Mouse (Mus musculus) naive thymus-derived CD4-positive, alpha-beta T cell, adult 2 months (primary cell): ENCODE measurements around the gene Atxn7l2.
"Not testable (repeated sequence)": the region's sequence is repeated elsewhere in the genome, so short reads cannot be mapped to it uniquely, and the experiment has no call there.

Source experiments
- DNase-seq: peaks from one replicate; pipeline ENCODE4 v3.0.0-alpha.2; 2011; ENCODE audit warnings: low read depth

The Atxn7l2 gene

GRCm38 (mm10) chr3:108210771-108211139, at the start of gene Atxn7l2:
Gene Atxn7l2, minus strand, starts transcription at chr3:108210934.
- DNase-seq = no peak

- DNase-seq = no peak
Measured at GRCm38 (mm10) chr3:108259319-108259718, 48.6 kb upstream of the Atxn7l2 start.

GRCm38 (mm10) chr3:108257831-108258500, 47.2 kb upstream of the Atxn7l2 start:
- DNase-seq = peak; percentile 21

GRCm38 (mm10) chr3:108256719-108257637, 46.2 kb upstream of the Atxn7l2 start, which contains the start of gene Psma5:
Gene Psma5, plus strand, starts transcription at chr3:108256926.
- peak; percentile 98 for DNase-seq

GRCm38 (mm10) chr3:108246857-108247256, 36.1 kb upstream of the Atxn7l2 start:
- DNase-seq = no peak

DNA sequence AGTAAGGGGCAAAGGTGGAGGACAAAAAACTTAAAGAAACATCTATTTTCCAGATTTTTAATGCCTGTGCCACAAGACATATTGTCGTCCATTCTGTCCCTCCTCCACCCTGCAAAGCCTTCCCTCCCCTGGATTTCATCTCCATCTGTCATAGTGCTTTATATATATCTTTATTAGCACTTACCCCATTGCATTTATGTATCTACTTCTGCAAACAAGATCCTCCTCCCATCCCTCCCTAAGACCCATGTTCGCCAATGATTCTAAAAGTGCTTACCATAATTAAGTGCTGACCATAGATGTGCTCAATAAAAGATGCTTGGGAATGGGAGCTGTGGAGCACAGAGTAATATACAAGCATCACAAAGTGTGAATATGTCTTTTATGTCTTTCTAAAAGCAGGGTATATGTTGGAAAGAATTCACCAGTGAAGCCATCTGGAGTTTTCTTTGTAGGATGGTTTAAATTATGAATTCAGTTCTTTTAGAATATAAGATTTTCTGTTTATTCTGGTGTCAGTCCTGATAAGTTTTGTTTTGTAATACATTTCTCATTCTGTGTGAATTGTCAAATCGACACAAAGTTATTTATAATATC, 30.6 kb upstream of the Atxn7l2 start:
- DNase-seq = no peak

DNA sequence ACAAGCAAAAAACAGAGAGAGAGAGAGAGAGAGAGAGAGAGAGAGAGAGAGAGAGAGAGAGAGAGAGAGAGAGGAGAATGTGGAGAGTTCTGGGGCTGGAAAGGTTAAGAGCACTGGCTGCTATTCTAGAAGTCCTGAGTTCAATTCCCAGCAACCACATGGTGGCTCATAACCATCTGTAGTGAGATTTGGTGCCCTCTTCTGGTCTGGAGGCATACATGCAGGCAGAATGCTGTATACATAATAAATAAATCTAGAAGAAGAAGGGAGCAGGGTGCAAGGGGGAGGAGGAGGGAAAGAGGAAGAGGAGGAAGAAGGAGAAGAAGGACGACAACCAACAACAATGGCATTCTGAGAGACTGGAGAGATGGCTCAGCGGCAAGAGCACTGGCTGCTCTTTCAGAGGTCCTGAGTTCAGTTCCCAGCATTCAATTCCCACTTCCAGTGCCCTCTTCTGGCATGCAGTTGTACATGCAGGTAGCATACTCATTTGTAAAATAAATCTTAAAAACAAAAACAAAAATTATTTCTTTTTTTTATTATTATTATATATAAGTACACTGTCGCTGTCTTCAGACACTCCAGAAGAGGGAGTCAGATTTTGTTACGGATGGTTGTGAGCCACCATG, 26.9 kb upstream of the Atxn7l2 start:
- not testable (repeated sequence) for DNase-seq

DNA sequence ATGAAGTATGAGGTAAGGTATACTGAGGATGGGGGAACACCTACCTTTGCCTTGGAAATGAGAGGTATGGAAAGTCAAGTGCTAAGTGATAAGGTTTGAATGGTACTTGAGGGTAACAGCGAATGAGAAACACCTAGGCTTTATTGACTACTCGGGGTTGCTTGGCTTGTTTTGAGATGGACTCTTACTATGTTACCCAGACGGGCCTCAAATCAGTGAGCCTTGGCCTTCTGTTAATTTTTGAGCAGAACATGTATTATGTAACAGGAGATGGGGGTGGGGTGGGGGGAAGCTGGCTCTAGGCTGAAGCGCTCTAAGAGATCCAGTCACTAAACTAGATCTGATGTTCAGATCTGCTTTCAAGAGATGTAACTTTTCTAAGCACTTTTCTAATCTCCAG, 20.9 kb upstream of the Atxn7l2 start:
- DNase-seq = no peak

DNA sequence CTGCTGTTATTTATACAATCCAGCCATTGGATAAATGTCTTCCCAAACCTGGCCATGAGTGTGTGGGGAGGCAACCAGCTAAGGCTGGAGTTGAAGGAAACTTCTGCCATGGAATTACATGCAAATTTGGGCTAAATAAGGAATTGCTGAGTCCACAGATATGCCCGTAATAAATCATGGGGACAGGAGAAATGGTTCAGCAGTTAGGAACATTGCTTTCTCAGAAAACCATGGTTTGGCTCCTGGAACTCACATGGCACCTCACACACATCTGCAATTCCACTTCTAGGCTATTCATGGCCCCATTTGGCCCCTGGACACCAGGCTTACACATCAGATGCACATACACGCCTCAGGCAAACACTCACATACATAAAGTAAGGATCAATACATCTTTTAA, 16.8 kb upstream of the Atxn7l2 start:
- no peak for DNase-seq

DNA sequence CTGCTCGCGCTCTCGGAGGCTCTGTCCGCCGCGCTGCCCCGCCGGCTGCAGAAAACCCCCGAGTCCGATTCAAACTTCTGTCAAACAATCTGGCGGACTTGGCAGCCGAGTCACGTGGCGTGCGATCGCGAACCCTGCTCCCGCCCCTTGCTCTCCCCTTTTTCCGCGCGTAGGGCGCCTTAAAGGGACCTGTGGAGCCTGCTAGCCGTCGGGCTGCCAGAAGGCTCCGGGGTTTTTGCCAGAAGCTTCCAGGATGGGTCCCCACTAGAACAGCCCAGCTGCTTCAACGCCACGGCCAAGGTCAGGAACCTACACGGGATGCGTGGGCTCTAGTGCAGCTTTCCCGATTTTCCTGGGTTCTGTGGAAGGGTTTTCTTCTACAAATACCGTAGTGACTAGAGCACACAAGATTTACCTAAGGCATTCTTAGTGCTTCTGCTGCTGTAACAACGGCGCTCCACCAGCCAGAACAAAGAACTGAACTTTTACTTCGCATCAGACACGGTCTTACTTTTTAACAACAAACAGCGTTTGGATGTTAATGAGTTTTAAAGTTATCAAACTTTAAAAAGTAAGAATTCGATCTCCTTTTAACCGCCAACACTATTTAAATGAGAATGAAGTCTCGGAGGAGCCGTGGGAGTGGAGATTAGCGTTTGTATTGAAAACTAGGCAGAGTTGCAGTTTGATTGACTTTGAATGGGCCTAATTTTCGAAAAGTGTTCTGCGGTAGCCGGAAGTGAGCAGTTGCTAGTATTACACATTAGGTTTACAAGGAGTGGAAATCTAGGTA, 16.0 kb upstream of the Atxn7l2 start, which contains the start of gene Sypl2:
Gene Sypl2 (minus strand): TSS at position 91 of the 793 bp plus-strand sequence.
- peak; percentile 42 for DNase-seq

DNA sequence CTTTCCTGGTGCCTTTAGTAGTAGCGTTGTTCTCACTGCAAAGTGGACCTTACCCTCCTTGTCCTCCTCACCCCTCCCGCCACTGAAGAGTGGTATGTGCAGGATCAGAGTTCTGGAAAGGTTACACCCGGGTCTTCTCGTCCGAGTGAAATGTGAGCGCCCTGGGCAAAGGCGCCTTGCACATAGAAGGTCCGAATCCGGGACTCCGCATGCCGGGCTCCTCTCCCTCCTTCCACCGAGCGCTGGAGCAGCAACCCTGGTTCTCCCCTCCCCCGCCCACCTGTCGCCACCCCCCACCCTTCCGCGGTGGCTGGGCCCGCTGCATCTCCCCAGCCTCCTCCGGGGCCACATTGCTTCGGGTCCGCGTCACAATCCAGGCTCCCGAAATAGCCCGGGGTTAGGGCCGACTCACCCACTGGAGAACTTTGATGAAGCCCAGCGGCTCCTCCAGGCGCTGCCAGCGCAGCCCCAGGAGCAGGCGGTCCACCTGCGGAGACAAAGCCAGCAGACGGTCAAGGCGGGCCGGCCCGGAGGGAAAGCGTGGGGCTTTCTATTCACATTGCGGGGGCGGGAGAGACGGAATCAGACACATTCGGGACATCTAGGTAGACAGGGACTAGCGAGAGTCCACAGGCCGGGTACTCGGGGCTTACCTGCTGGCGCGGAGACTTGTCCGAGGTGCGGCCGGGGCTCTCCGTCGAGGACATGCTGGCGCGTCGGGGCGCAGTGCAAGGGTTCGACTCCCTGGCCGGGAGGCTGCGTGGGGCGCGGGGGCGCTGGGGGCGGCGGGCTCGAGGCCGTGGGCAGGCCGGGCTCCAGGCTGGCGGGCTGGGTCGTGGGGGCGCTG, 15.2 kb upstream of the Atxn7l2 start:
- peak; percentile 25 for DNase-seq

GRCm38 (mm10) chr3:108220661-108221060, 9.9 kb upstream of the Atxn7l2 start:
- no peak for DNase-seq

DNA sequence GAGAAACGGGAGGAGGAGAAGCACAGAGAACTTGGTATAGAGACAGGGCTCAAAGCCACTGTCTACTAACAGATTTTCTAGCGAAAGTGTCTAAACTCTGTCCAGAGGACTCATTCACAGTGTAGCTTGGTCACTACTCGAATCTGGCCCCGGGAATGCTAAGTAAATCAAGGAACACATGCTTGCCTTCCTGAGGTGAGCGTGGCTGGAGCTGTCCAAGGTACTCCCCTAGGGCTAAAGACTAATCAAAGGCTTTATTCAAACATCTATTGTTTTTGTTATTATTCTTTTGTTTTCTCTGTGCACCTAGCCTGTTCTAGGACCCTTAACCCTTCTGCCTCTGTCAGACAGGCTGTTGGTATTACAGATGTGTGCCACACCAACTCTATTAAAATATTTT, 4.0 kb upstream of the Atxn7l2 start:
- no peak for DNase-seq

- no peak for DNase-seq
Measured at GRCm38 (mm10) chr3:108212406-108212805, 1.7 kb upstream of the Atxn7l2 start.

- no peak for DNase-seq
Measured at GRCm38 (mm10) chr3:108211845-108212244, 1.1 kb upstream of the Atxn7l2 start.

DNA sequence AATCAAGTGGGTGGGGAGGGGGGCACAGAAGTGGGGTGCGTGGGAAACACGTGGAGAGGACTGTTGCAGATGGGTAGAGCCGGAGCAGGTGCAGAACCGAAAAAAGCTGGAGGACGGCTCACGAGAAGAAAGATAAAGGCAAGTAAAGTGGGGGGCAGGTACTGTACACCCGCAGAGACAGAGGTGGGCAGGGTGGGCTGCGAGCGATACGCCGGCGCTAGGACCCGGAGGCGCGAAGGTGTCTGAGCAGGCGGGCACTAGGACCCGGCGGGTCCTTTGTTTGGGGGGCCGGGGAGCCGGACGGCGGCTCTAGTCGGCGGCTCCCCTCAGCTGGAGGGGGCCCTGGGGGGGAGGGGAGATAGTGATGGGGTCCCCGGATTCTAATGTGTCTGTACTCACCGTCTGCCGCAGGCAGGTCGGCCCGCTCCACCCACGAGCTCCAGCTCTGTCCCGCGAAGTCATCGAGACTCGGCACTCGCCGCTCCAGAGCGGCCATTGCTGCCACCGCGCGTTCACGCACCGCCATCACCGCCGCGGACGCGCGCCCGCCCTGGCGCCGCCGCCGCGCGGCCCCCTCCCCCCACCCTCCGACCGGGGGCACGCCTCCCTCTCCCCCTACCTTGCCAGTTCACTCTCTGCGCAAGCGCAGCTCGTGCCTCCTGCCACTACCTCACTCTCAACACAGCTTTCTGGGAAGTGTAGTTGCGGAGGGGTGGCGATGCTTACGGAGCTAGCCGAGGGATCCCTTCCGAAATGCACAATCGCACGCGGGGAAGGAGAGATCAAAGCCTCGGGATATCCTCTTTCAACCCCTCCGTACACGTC, 576 bp downstream of the Atxn7l2 start:
- peak; percentile 98 for DNase-seq

GRCm38 (mm10) chr3:108209536-108209935, 1.2 kb downstream of the Atxn7l2 start:
- DNase-seq = peak; percentile 30

GRCm38 (mm10) chr3:108209001-108209400, 1.7 kb downstream of the Atxn7l2 start:
- no peak for DNase-seq

- DNase-seq = no peak
Measured at GRCm38 (mm10) chr3:108206731-108207375, 3.9 kb downstream of the Atxn7l2 start.
